ENCODE assay signal across 10 mouse cellular contexts in genomic region chr19:60787465-60788150, GRCm38 (mm10). TPM values are rescaled to one million over a fixed set of nuclear protein-coding genes. Genes with fewer than 3 reads are reported as not detected.
DNase-seq lines count a peak whose midpoint lies in the region; ATAC-seq and TF ChIP-seq lines count a peak whose summit lies in the region.
"Had no signal": no experiment of that assay in that cellular context is flagged by ENCODE, and none has a peak within 500 bp of the region (broad histone marks: within the 10 kb centered on the region; RNA-seq: fewer than 3 reads in every experiment).

No protein-coding gene starts in this region.

- H3K36me3 ChIP-seq in kidney, embryonic 15.5 days: 0 out of 2 replicates have a peak, but pooled peaks cover 7% of the 10 kb centered on the region
- H3K36me3 ChIP-seq in hindbrain, embryonic 14.5 days (replicated peaks; ENCODE audit: control insufficient read depth, insufficient read depth): no peaks in the 10 kb centered on the region
- H3K36me3 ChIP-seq in liver, postnatal 0 days (replicated peaks; ENCODE audit: insufficient read depth, low read length): peaks cover 4% of the 10 kb centered on the region

- no peaks in the 10 kb centered on the region for H3K9me3 ChIP-seq in kidney, embryonic 15.5 days (replicated peaks)
- H3K9me3 ChIP-seq in hindbrain, embryonic 14.5 days (ENCODE audit: control insufficient read depth, low read length): no peaks in the 10 kb centered on the region
- no peaks in the 10 kb centered on the region for H3K9me3 ChIP-seq in liver, postnatal 0 days (ENCODE audit: low read length)

- no peak overlapping the region for H3K27ac ChIP-seq in kidney, embryonic 15.5 days
- H3K27ac ChIP-seq in bone marrow macrophage, adult 2 months (ENCODE audit: insufficient read depth, low read depth, low read length): no peak overlapping the region
- no peak overlapping the region for H3K27ac ChIP-seq in hindbrain, embryonic 14.5 days
- H3K27ac ChIP-seq in liver, postnatal 0 days (ENCODE audit: low read depth): no peak overlapping the region

- H3K27me3 ChIP-seq in kidney, embryonic 15.5 days: no peaks in the 10 kb centered on the region
- H3K27me3 ChIP-seq in hindbrain, embryonic 14.5 days (ENCODE audit: control insufficient read depth, insufficient read depth, low read length): no peaks in the 10 kb centered on the region
- H3K27me3 ChIP-seq in liver, postnatal 0 days (ENCODE audit: insufficient read depth, low read length): no peaks in the 10 kb centered on the region

- peak overlapping the region; percentile 67 for H3K4me2 ChIP-seq in kidney, embryonic 15.5 days
- H3K4me2 ChIP-seq in hindbrain, embryonic 14.5 days (replicated peaks): peak overlapping the region; percentile 95
- H3K4me2 ChIP-seq in liver, postnatal 0 days (ENCODE audit: low read depth, low read length): peak overlapping the region; percentile 75

- peak overlapping the region; percentile 26 for H3K4me3 ChIP-seq in kidney, embryonic 15.5 days (replicated peaks)
- H3K4me3 ChIP-seq in bone marrow macrophage, adult 2 months (ENCODE audit: insufficient read depth, low read length): peak overlapping the region; percentile 45
- H3K4me3 ChIP-seq in hindbrain, embryonic 14.5 days (replicated peaks; ENCODE audit: low read length): no peak overlapping the region
- H3K4me3 ChIP-seq in liver, postnatal 0 days (ENCODE audit: low read depth, low read length): peak overlapping the region; percentile 72; the same call in 1 of the 2 replicates

- no peak overlapping the region for H3K9ac ChIP-seq in kidney, embryonic 15.5 days
- H3K9ac ChIP-seq in hindbrain, embryonic 14.5 days: no peak overlapping the region
- H3K9ac ChIP-seq in liver, postnatal 0 days (replicated peaks): no peak overlapping the region; the same call in 1 of the 2 replicates

- no peak for TF ChIP-seq CTCF in bone marrow macrophage, adult 2 months (IDR thresholded peaks at IDR 0.05; ENCODE audit: low read depth, low read length)
- TF ChIP-seq CTCF in liver, postnatal 0 days (IDR thresholded peaks at IDR 0.05; ENCODE audit: low read depth): no peak

- DNase-seq in kidney, adult 8-10 months: no peak
- no peak for DNase-seq in hindbrain, embryonic 14.5 days (ENCODE audit: low spot score)
- no peak for DNase-seq in liver, postnatal 0 days
- DNase-seq in ovary, postnatal 10 days (ENCODE audit: low spot score): no peak
- no peak for DNase-seq in retina, postnatal 1 day
- no peak for DNase-seq in yolk sac, embryonic 10.5 days (ENCODE audit: low spot score)
- DNase-seq: cerebellum, adult 18-20 months; layer of hippocampus, postnatal 36 days had no signal

- 11% methylated on average over 2 of the region's 2 CpGs for WGBS in kidney, embryonic 15.5 days
- 72% methylated on average over 2 of the region's 2 CpGs for WGBS in hindbrain, embryonic 14.5 days
- 30% methylated on average over 2 of the region's 2 CpGs for WGBS in liver, postnatal 0 days (ENCODE audit: insufficient replicate concordance)

- no peak for ATAC-seq in kidney, embryonic 15.5 days (replicated peaks; ENCODE audit: low FRiP score)
- ATAC-seq in hindbrain, embryonic 14.5 days (ENCODE audit: low FRiP score): no peak
- ATAC-seq in liver, postnatal 0 days: no peak

- no peak for TF ChIP-seq EP300 in liver, postnatal 0 days (IDR thresholded peaks at IDR 0.05; ENCODE audit: low read depth)

- peaks cover 23% of the 10 kb centered on the region for H3K4me1 ChIP-seq in kidney, embryonic 15.5 days
- peaks cover 15% of the 10 kb centered on the region for H3K4me1 ChIP-seq in bone marrow macrophage, adult 2 months (ENCODE audit: control insufficient read depth, insufficient read depth, low read length)
- H3K4me1 ChIP-seq in hindbrain, embryonic 14.5 days (replicated peaks; ENCODE audit: control insufficient read depth, insufficient read depth, low read length): peaks cover 19% of the 10 kb centered on the region
- H3K4me1 ChIP-seq in liver, postnatal 0 days (ENCODE audit: insufficient read depth): peaks cover 29% of the 10 kb centered on the region

- no peak for TF ChIP-seq POLR2A in bone marrow macrophage, adult 2 months (IDR thresholded peaks at IDR 0.05; ENCODE audit: borderline replicate concordance, low read depth, low read length)

RNA-seq across cellular contexts. Expression of gene Eif3a, which starts 2.9 kb away (rescaled TPM):
- polyA plus RNA-seq in kidney, embryonic 15.5 days (2015; fragmentation: Nextera tagmentation; extraction: Ambion mirVana): 151 and 153 TPM in 2 replicates
- polyA plus RNA-seq in bone marrow macrophage, adult 2 months (2012; ENCODE audit: insufficient read depth, insufficient read length, missing spikeins): 177 and 182 TPM in 2 replicates
- 117 and 122 TPM in 2 replicates for polyA plus RNA-seq in hindbrain, embryonic 14.5 days (2014; fragmentation: Nextera tagmentation; extraction: Ambion mirVana)
- polyA plus RNA-seq in liver, postnatal 0 days (2015; fragmentation: Nextera tagmentation; extraction: Ambion mirVana): 48.7 and 54.8 TPM in 2 replicates

RNA-seq across cellular contexts. Expression of gene Fam45a, which starts 23.8 kb away (rescaled TPM):
- polyA plus RNA-seq in kidney, embryonic 15.5 days (2015; fragmentation: Nextera tagmentation; extraction: Ambion mirVana): 29.0 and 30.0 TPM in 2 replicates
- polyA plus RNA-seq in bone marrow macrophage, adult 2 months (2012; ENCODE audit: insufficient read depth, insufficient read length, missing spikeins): 51.1 and 56.4 TPM in 2 replicates
- 49.6 and 50.9 TPM in 2 replicates for polyA plus RNA-seq in hindbrain, embryonic 14.5 days (2014; fragmentation: Nextera tagmentation; extraction: Ambion mirVana)
- polyA plus RNA-seq in liver, postnatal 0 days (2015; fragmentation: Nextera tagmentation; extraction: Ambion mirVana): 17.3 and 18.9 TPM in 2 replicates

RNA-seq across cellular contexts. Expression of gene Nanos1, which starts 31.8 kb away (rescaled TPM):
- polyA plus RNA-seq in kidney, embryonic 15.5 days (2015; fragmentation: Nextera tagmentation; extraction: Ambion mirVana): 1.1 and 1.5 TPM in 2 replicates
- 1.4 and 1.7 TPM in 2 replicates for polyA plus RNA-seq in bone marrow macrophage, adult 2 months (2012; ENCODE audit: insufficient read depth, insufficient read length, missing spikeins)
- polyA plus RNA-seq in hindbrain, embryonic 14.5 days (2014; fragmentation: Nextera tagmentation; extraction: Ambion mirVana): 23.1 and 29.6 TPM in 2 replicates
- polyA plus RNA-seq in liver, postnatal 0 days (2015; fragmentation: Nextera tagmentation; extraction: Ambion mirVana): 0.41 and 0.46 TPM in 2 replicates
